8 mouse cellular contexts compared by ENCODE assay signal in genomic region chr10:19811436-19812172, GRCm38 (mm10). TPM values are rescaled to one million over a fixed set of nuclear protein-coding genes. Genes with fewer than 3 reads are reported as not detected.
DNase-seq lines count a peak whose midpoint lies in the region; ATAC-seq and TF ChIP-seq lines count a peak whose summit lies in the region.

No protein-coding gene starts in this region.

- TF ChIP-seq CTCF in gastrocnemius, adult 2 months (IDR thresholded peaks at IDR 0.05), result peak; percentile 38
- TF ChIP-seq CTCF in hindbrain, postnatal 0 days (IDR thresholded peaks at IDR 0.05; ENCODE audit: low read depth), result peak; percentile 61

- H3K27ac ChIP-seq in gastrocnemius, adult 2 months, result no peak overlapping the region
- H3K27ac ChIP-seq in midbrain, embryonic 11.5 days (ENCODE audit: low read depth, low read length), result no peak overlapping the region
- no peak overlapping the region for H3K27ac ChIP-seq in midbrain, embryonic 10.5 days (replicated peaks)
- no peak overlapping the region for H3K27ac ChIP-seq in hindbrain, postnatal 0 days

- intact Hi-C loops in gastrocnemius, adult 2 months (cut with DNase I), result no loop called here
- intact Hi-C loops in gastrocnemius, postnatal 14 days (cut with DNase I; ENCODE audit: low total_unique reads), result no loop called here

- DNase-seq in gastrocnemius, adult 2 months, result no peak
- no peak for DNase-seq in gastrocnemius, postnatal 14 days
- DNase-seq in midbrain, embryonic 11.5 days (ENCODE audit: low spot score, missing footprints), result peak; percentile 86
- no peak for DNase-seq in midbrain, embryonic 10.5 days (ENCODE audit: low spot score)
- peak; percentile 54 for DNase-seq in brain, adult 2 months (ENCODE audit: low read depth, low spot score)
- peak; percentile 63 for DNase-seq in hindbrain, postnatal 0 days (ENCODE audit: low spot score)
- DNase-seq in right cerebral cortex, adult 2 months (ENCODE audit: low spot score in 2 of 2), result peak; percentile 53 to 54
- no peak for DNase-seq in gastrocnemius, adult 18-20 months (ENCODE audit: low spot score)

- no peaks in the 10 kb centered on the region for H3K4me1 ChIP-seq in midbrain, embryonic 11.5 days (ENCODE audit: control insufficient read depth, insufficient read depth, low read length)
- peaks cover 3% of the 10 kb centered on the region; the same call in 1 of the 2 replicates for H3K4me1 ChIP-seq in midbrain, embryonic 10.5 days
- no peaks in the 10 kb centered on the region for H3K4me1 ChIP-seq in hindbrain, postnatal 0 days (ENCODE audit: insufficient read depth, low read length)

- H3K27me3 ChIP-seq in midbrain, embryonic 11.5 days (ENCODE audit: control insufficient read depth, insufficient read depth, low read length), result no peaks in the 10 kb centered on the region
- no peaks in the 10 kb centered on the region for H3K27me3 ChIP-seq in midbrain, embryonic 10.5 days (ENCODE audit: low read depth, poor library complexity, severe bottlenecking)
- no peaks in the 10 kb centered on the region for H3K27me3 ChIP-seq in hindbrain, postnatal 0 days (ENCODE audit: insufficient read depth, low read length)

- H3K4me2 ChIP-seq in midbrain, embryonic 11.5 days, result no peak overlapping the region
- H3K4me2 ChIP-seq in hindbrain, postnatal 0 days (ENCODE audit: low read depth, low read length), result no peak overlapping the region

- no peaks in the 10 kb centered on the region for H3K9me3 ChIP-seq in midbrain, embryonic 11.5 days (ENCODE audit: control insufficient read depth, low read length)
- H3K9me3 ChIP-seq in midbrain, embryonic 10.5 days (replicated peaks), result no peaks in the 10 kb centered on the region
- no peaks in the 10 kb centered on the region for H3K9me3 ChIP-seq in hindbrain, postnatal 0 days (ENCODE audit: low read length)

- no peak for ATAC-seq in midbrain, embryonic 11.5 days (ENCODE audit: low FRiP score)
- peak; percentile 54; the same call in 1 of the 2 replicates for ATAC-seq in hindbrain, postnatal 0 days

- no peaks in the 10 kb centered on the region for H3K36me3 ChIP-seq in midbrain, embryonic 11.5 days (ENCODE audit: control insufficient read depth, insufficient read depth, low read length)
- no peaks in the 10 kb centered on the region for H3K36me3 ChIP-seq in midbrain, embryonic 10.5 days
- no peaks in the 10 kb centered on the region for H3K36me3 ChIP-seq in hindbrain, postnatal 0 days (ENCODE audit: insufficient read depth, low read length)

- no peak overlapping the region for H3K4me3 ChIP-seq in gastrocnemius, adult 2 months
- no peak overlapping the region for H3K4me3 ChIP-seq in midbrain, embryonic 11.5 days (ENCODE audit: low read depth, low read length)
- H3K4me3 ChIP-seq in midbrain, embryonic 10.5 days, result no peak overlapping the region
- no peak overlapping the region for H3K4me3 ChIP-seq in hindbrain, postnatal 0 days (ENCODE audit: low read length)

- no peak overlapping the region for H3K9ac ChIP-seq in midbrain, embryonic 11.5 days (ENCODE audit: low read length)
- H3K9ac ChIP-seq in hindbrain, postnatal 0 days (replicated peaks; ENCODE audit: low read length), result no peak overlapping the region

- 63% methylated on average over 9 of the region's 9 CpGs for WGBS in midbrain, embryonic 11.5 days
- WGBS in midbrain, embryonic 10.5 days, result 68% methylated on average over 9 of the region's 9 CpGs
- WGBS in hindbrain, postnatal 0 days, result 47% methylated on average over 9 of the region's 9 CpGs

RNA-seq across cellular contexts. Expression of gene Slc35d3, which starts 39.7 kb away (rescaled TPM):
- not detected for total RNA-seq in gastrocnemius, adult 2 months (2021)
- total RNA-seq in gastrocnemius, postnatal 14 days (2021), result not detected
- 0.63 and 0.68 TPM in 2 replicates for polyA plus RNA-seq in midbrain, embryonic 11.5 days (2014; fragmentation: Nextera tagmentation; extraction: Ambion mirVana)
- 0.90 and 0.97 TPM in 2 replicates for polyA plus RNA-seq in midbrain, embryonic 10.5 days (2016; fragmentation: Nextera tagmentation; extraction: Ambion mirVana)
- total RNA-seq in hindbrain, postnatal 0 days (2014; rRNA removed), result 4.3 and 4.5 TPM in 2 replicates
- 2.9 and 3.5 TPM in 2 replicates for polyA plus RNA-seq in hindbrain, postnatal 0 days (2015; fragmentation: Nextera tagmentation; extraction: Ambion mirVana)
- not detected for total RNA-seq in gastrocnemius, adult 18-20 months (2021)

Comparison
In these comparisons a context has a peak if more than half of its experiments do, and no peak if none do; other contexts are left out.
1. DNase-seq: peak in midbrain, embryonic 11.5 days (single experiment), brain, adult 2 months (single experiment), hindbrain, postnatal 0 days (single experiment) and right cerebral cortex, adult 2 months (2 of 2); none in gastrocnemius, adult 2 months (single experiment), gastrocnemius, postnatal 14 days (single experiment), midbrain, embryonic 10.5 days (single experiment) and gastrocnemius, adult 18-20 months (single experiment).